Mouse (Mus musculus) kidney, adult 2 months (tissue): ENCODE results near the gene Svop.

ENCODE experiments used
- CTCF ChIP-seq: fragments of 200-500 bp; conservative IDR thresholded peaks from 2 replicates; pipeline ENCODE4 v1.5.1; 2011; ENCODE audit warnings: low read depth, mild to moderate bottlenecking, control low read depth, low read length, moderate library complexity, mixed read lengths; ENCODE audit not compliant: insufficient read depth, insufficient read length
- POLR2A ChIP-seq: fragments of 200-500 bp; IDR thresholded peaks from one replicate; pipeline ENCODE4 v1.6.1; 2011; ENCODE audit warnings: low read depth, low read length, control low read depth

GRCm38 (mm10) chr5:114115030-114115429 lies 23.7 kb upstream of the Svop start:
- TF ChIP-seq POLR2A (no peak), CTCF (no peak)
